Mouse (Mus musculus): Measurements from ENCODE around the gene Gtpbp1.
A peak's percentile ranks its signal among the peaks of the same experiment; 100 is the strongest.

GRCm38 (mm10) chr15:79657837-79658530 is 32.7 kb upstream of the Gtpbp1 start:
- no peak for TF ChIP-seq POLR2A (IDR thresholded peaks at IDR 0.05; ENCODE audit: low read depth, low read length)
- peak; percentile 61; the same call in 1 of the 2 replicates for TF ChIP-seq CTCF (IDR thresholded peaks at IDR 0.05; ENCODE audit: extremely low read depth, insufficient read length, insufficient replicate concordance, low read depth, low read length)

All from small intestine, adult 2 months (tissue).